Comparison of ENCODE assay signal across 8 mouse cellular contexts in genomic region chr8:10402606-10403005, GRCm38 (mm10).
DNase-seq lines count a peak whose midpoint lies in the region; ATAC-seq lines count a peak whose summit lies in the region.

No protein-coding gene starts in this region.

- H3K36me3 ChIP-seq in intestine, embryonic 16.5 days (ENCODE audit: control insufficient read depth, insufficient read depth, low read length) = no peaks in the 10 kb centered on the region

- 6% methylated on average over 4 of the region's 4 CpGs for WGBS in intestine, embryonic 16.5 days

- no peaks in the 10 kb centered on the region for H3K4me1 ChIP-seq in intestine, embryonic 16.5 days (ENCODE audit: control insufficient read depth, insufficient read depth, low read length)

- H3K9me3 ChIP-seq in intestine, embryonic 16.5 days (ENCODE audit: control insufficient read depth, low read length) = no peaks in the 10 kb centered on the region

- H3K27ac ChIP-seq in intestine, embryonic 16.5 days (ENCODE audit: low read length) = no peak overlapping the region

- peak; percentile 24 for DNase-seq in cerebellum, adult 11 months
- peak; percentile 40 for DNase-seq in ovary, postnatal 14 days (ENCODE audit: low spot score)
- DNase-seq in ovary, adult 18-20 months (ENCODE audit: low spot score) = no peak
- peak; percentile 79 to 80 for DNase-seq in cerebellum, postnatal 14 days
- peak; percentile 78 for DNase-seq in mesoderm, embryonic 11.5 days (ENCODE audit: low read depth, low spot score)
- no peak for DNase-seq in gastrocnemius, postnatal 25 days

- ATAC-seq in cerebellum, adult (ENCODE audit: insufficient number of reproducible peaks, low FRiP score, low TSS enrichment) = no peak
- ATAC-seq in intestine, embryonic 16.5 days = peak; percentile 18; the same call in 1 of the 2 replicates

- H3K9ac ChIP-seq in intestine, embryonic 16.5 days (ENCODE audit: low read depth, low read length) = no peak overlapping the region

- H3K4me2 ChIP-seq in intestine, embryonic 16.5 days (ENCODE audit: low read depth, low read length) = no peak overlapping the region

- H3K4me3 ChIP-seq in intestine, embryonic 16.5 days (ENCODE audit: low read length) = no peak overlapping the region

- no peaks in the 10 kb centered on the region for H3K27me3 ChIP-seq in intestine, embryonic 16.5 days (replicated peaks; ENCODE audit: control insufficient read depth, insufficient read depth, low read length)

Comparison
In these comparisons a context has a peak if more than half of its experiments do, and no peak if none do; other contexts are left out.
1. DNase-seq: peak in cerebellum, adult 11 months (single experiment), ovary, postnatal 14 days (single experiment), cerebellum, postnatal 14 days (2 of 2) and mesoderm, embryonic 11.5 days (single experiment); none in ovary, adult 18-20 months (single experiment) and gastrocnemius, postnatal 25 days (single experiment).